Mouse (Mus musculus) C2C12 (cell line): ENCODE results near the gene Agap3. TPM values are rescaled to one million over a fixed set of nuclear protein-coding genes. Genes with fewer than 3 reads are reported as not detected.
A peak's percentile ranks its signal among the peaks of the same experiment; 100 is the strongest.

Experiments used
- H3K27me3 ChIP-seq: one replicate; pipeline ENCODE4 v1.6.1; 2011; ENCODE audit not compliant: control insufficient read depth, insufficient read depth, insufficient read length
- H3K36me3 ChIP-seq: one replicate; pipeline ENCODE4 v1.6.1; 2011; ENCODE audit not compliant: control insufficient read depth, insufficient read depth
- H3K4me3 ChIP-seq: one replicate; pipeline ENCODE4 v1.5.1; 2011; ENCODE audit warnings: mild to moderate bottlenecking, control low read depth; ENCODE audit not compliant: poor library complexity, insufficient read depth, severe bottlenecking
- H3K79me2 ChIP-seq: one replicate; pipeline ENCODE4 v1.6.1; 2011; ENCODE audit not compliant: control insufficient read depth, insufficient read depth
- H3K79me3 ChIP-seq: one replicate; pipeline ENCODE4 v1.6.1; 2011; ENCODE audit warnings: low read depth, control low read depth
- H3ac ChIP-seq: one replicate; pipeline ENCODE3; 2011; ENCODE audit warnings: low read depth; ENCODE audit not compliant: control insufficient read depth, insufficient read length
- CEBPB ChIP-seq: IDR thresholded peaks from one replicate; pipeline ENCODE4 v1.6.1; 2011; ENCODE audit warnings: low read depth, mild to moderate bottlenecking, control low read depth, moderate library complexity
- CTCF ChIP-seq: IDR thresholded peaks from one replicate; pipeline ENCODE4 v1.5.1; 2011; ENCODE audit not compliant: control insufficient read depth, insufficient read depth, insufficient read length
- FOSL1 ChIP-seq: IDR thresholded peaks from one replicate; pipeline ENCODE4 v1.8.0; 2011; ENCODE audit warnings: mild to moderate bottlenecking, low read length; ENCODE audit not compliant: poor library complexity, insufficient read depth, severe bottlenecking
- MAX ChIP-seq: IDR thresholded peaks from one replicate; pipeline ENCODE4 v1.6.1; 2011; ENCODE audit warnings: mild to moderate bottlenecking, control low read depth
- MYOD1 ChIP-seq: IDR thresholded peaks from one replicate; pipeline ENCODE4 v1.6.1; 2011; ENCODE audit warnings: low read depth; ENCODE audit not compliant: control insufficient read depth, insufficient read length
- MYOG ChIP-seq: IDR thresholded peaks from one replicate; pipeline ENCODE4 v1.6.1; 2011; ENCODE audit not compliant: control insufficient read depth, insufficient read length; ENCODE audit errors: extremely low read depth
- USF1 ChIP-seq: IDR thresholded peaks from one replicate; pipeline ENCODE4 v1.6.1; 2011; ENCODE audit warnings: low read depth, mild to moderate bottlenecking, control low read depth, moderate library complexity
- polyA plus RNA-seq: library from polyadenylated mRNA; unstranded; fragments of >200 nt; fragmentation: generic; extraction: Trizol; gene quantifications from one replicate; pipeline ENCODE4 v1.2.1, GENCODE M21; 2012; ENCODE audit warnings: missing spikeins

Gene Agap3
- polyA plus RNA-seq, 1 experiment = 119 TPM

DNA sequence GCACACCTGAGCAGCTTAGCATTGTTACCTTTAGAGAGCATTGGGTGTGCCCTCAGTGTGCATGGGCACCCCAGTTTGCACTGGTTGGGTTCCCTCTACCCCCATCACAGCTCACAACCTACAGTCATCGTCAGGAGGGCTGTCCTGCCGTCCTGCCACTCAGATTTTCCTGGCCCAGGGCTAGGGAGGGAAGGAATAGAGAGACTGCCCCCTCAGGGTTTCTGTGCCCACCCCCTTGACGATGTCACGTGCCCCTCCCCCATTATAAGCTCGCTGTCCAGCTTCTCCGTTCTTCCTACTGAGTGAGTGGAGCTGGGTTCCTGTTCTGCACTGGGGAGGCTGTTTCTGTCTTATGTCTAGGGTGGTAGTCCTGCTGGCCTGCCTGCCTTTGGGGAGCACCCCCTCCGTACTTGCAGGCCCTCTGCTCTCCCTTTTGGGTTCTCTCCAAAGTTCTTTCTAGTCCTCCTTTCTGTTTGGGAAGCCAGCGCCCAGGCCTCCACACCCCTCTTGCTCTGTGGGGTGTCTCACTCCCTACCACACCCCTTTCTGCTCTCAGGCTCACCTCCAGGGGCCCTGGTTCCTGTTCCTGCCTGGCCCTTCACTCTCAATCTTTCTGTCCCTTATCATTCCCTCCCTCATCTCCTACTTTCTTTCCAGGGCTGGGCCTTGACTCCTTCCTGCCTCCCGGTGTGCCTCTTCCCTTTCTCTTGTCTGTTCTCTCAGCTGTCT lies 25.3 kb upstream of the Agap3 start:
- peaks cover 37% of the 10 kb centered on the region for H3K79me2 ChIP-seq
- peak overlapping the region; percentile 57 for H3K4me3 ChIP-seq
- peaks cover 15% of the 10 kb centered on the region for H3K79me3 ChIP-seq
- peaks cover 28% of the 10 kb centered on the region for H3K36me3 ChIP-seq
- no peak overlapping the region for H3ac ChIP-seq
- H3K27me3 ChIP-seq = no peaks in the 10 kb centered on the region
- TF ChIP-seq CEBPB (no peak), FOSL1 (no peak), CTCF (no peak), MAX (no peak), MYOG (no peak), USF1 (peak; percentile 63)

DNA sequence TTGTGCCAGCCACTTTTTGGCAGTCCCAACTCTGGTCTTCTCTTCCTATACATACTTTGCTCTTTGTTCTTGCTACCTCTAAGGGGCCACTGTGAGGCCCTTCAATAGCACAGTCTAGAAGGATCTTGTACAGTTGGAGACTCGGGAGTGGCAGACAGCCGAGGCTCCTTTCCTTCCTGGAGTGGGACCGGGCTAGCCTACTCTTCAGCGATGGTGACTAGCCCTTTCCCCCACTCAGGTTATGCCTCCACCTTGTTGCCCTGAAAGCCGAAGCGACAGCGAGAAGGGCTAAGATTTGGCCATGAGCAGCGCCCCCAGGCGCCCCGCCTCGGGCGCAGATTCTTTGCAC lies 24.7 kb upstream of the Agap3 start:
- Histone ChIP-seq H3K36me3 (peaks cover 33% of the 10 kb centered on the region), H3K79me2 (peaks cover 37% of the 10 kb centered on the region), H3K27me3 (no peaks in the 10 kb centered on the region), H3K4me3 (no peak overlapping the region), H3ac (no peak overlapping the region), H3K79me3 (peaks cover 15% of the 10 kb centered on the region)
- TF ChIP-seq MAX (no peak), FOSL1 (no peak), MYOG (no peak), USF1 (no peak), MYOD1 (no peak), CTCF (no peak), CEBPB (no peak)

DNA sequence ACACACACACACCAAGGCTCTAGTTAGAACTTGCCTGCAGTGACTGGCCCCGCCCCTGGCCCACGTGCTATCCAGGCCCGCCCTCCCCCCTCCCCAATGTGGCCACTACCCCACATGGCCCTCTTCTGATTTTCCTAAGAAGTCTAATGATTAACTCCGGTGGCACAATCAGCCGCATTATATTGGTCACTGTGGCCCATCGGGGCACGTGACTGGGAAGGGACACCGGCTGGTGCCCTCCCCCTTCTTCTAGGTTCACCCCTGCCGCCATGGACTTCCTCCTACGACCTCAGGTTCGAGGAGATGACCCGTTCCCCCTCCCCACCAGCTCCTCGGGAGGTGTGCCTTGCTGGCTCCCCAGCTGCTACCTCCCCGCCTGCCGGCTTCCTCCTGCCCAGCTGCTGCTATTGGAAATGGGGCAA lies 24.0 kb upstream of the Agap3 start:
- H3K4me3 ChIP-seq = no peak overlapping the region
- no peak overlapping the region for H3ac ChIP-seq
- H3K79me2 ChIP-seq = peaks cover 31% of the 10 kb centered on the region
- peaks cover 40% of the 10 kb centered on the region for H3K36me3 ChIP-seq
- TF ChIP-seq MYOD1 (no peak), CEBPB (no peak), USF1 (no peak), MYOG (no peak), FOSL1 (no peak), CTCF (no peak), MAX (no peak)
- no peaks in the 10 kb centered on the region for H3K27me3 ChIP-seq
- peaks cover 13% of the 10 kb centered on the region for H3K79me3 ChIP-seq

DNA sequence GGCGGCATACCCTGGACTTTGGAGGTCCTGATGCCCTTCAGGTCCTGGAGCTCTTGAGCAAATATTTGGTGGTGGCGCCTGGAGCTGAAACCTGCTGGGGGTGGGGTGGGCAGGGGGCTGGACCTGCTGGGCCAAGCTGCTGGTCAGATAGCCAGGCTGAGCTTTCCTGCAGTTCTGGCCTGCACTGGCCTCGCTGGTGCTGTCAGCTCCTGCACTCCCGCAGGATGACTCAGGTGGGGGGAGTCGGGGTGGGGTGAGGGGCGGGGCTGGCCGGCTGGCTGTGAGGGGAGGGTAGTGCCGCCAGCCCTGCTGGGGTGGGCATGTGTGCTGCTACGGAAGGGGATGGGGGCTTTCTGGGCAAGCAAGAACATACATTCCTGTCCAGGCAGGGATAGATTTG lies 23.4 kb upstream of the Agap3 start:
- Histone ChIP-seq H3K79me2 (peaks cover 31% of the 10 kb centered on the region), H3ac (peak overlapping the region; percentile 15), H3K36me3 (peaks cover 43% of the 10 kb centered on the region), H3K27me3 (no peaks in the 10 kb centered on the region), H3K4me3 (no peak overlapping the region), H3K79me3 (peaks cover 13% of the 10 kb centered on the region)
- TF ChIP-seq FOSL1 = no peak
- TF ChIP-seq MAX = no peak
- no peak for TF ChIP-seq MYOG
- no peak for TF ChIP-seq USF1
- TF ChIP-seq CEBPB = no peak
- no peak for TF ChIP-seq CTCF
- no peak for TF ChIP-seq MYOD1

DNA sequence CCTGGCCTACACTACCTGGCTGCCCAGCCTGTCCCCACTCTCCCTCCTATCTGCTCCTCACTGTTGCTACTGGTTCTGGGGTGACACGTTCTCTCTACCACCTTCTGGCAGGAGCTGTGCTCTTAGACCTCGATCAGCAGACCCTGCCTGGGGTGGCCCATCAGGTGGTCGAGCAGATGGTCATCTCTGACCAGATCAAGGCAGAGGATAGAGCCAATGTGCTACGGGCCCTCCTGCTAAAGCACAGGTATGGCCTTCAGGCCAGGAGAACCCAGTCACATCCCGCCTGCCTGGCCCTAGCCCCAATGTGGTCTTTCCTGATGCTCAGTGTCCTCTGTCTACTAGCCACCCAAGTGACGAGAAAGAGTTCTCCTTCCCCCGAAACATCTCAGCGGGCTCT lies 18.0 kb upstream of the Agap3 start:
- H3K27me3 ChIP-seq = no peaks in the 10 kb centered on the region
- no peaks in the 10 kb centered on the region for H3K79me2 ChIP-seq
- H3K36me3 ChIP-seq = peaks cover 83% of the 10 kb centered on the region
- H3K4me3 ChIP-seq = no peak overlapping the region
- H3ac ChIP-seq = no peak overlapping the region
- TF ChIP-seq MYOG = no peak
- TF ChIP-seq FOSL1 = no peak
- TF ChIP-seq CEBPB = no peak
- TF ChIP-seq USF1 = no peak
- no peak for TF ChIP-seq MAX
- TF ChIP-seq CTCF = no peak
- no peak for TF ChIP-seq MYOD1
- H3K79me3 ChIP-seq = no peaks in the 10 kb centered on the region
